Mouse (Mus musculus) megakaryocyte, embryonic 14.5 days (primary cell): ENCODE measurements around the gene Ralb.

ENCODE experiments used
- FLI1 ChIP-seq: IDR thresholded peaks from 2 replicates; pipeline ENCODE4 v1.6.1; 2012; ENCODE audit warnings: low read length, inconsistent platforms, mixed read lengths
- GATA1 ChIP-seq: IDR thresholded peaks from 3 replicates; pipeline ENCODE4 v1.6.1; 2012; ENCODE audit warnings: mixed read lengths, low read length, inconsistent platforms, borderline replicate concordance

DNA sequence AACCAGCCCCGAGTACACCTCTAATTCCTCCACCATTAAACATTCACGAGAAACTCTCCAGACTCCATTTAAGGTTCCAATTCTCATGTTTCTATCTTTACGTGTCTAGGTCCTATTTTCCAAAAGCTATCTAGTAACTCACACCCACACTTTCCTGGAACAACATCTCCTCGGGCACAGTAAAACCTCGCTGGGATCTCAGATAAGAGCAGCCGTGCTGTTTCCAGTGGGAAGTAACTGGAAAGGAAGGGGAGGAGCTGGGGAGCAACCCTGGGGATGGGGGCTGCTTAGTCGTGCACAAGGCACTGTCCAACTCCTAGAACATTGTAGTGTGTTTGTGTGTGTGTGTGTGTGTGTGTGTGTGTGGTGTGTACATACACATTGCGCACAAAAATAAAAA lies 2.7 kb downstream of the Ralb start:
- TF ChIP-seq GATA1 (no peak), FLI1 (no peak)
